Mouse (Mus musculus): ENCODE measurements at regions not wholly inside any gene's neighbourhood (a gene's known extent, or its start where the extent isn't known, plus 50 kb on each side); places are given as distances from the start of the nearest gene placed in this dataset.

DNA sequence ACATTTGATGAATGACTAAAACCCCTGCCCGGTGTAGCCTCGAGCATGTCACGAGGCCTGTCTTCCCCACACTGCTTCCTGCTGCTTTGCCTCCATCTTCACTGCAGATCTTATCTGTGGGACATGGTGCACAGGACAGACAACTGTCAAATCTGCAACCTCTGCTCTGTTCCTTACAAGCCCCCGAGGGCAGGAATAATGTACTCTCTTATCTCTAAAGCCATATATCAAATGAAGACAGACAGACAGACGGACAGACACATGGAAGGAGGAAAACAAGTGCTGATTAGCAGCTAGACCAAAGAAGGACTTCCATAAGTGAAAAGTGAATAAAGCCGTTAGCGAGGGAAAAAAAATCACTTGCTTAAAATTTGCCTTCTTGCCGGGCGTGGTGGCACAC, 95.6 kb downstream of the Cyp26b1 start:
- TF ChIP-seq CTCF (IDR thresholded peaks at IDR 0.05) (no peak), EP300 (IDR thresholded peaks at IDR 0.05) (no peak)

All from lung, postnatal 0 days (tissue).